Mouse (Mus musculus) heart, adult 8-10 months (tissue): ENCODE measurements at regions not wholly inside any gene's neighbourhood (a gene's known extent, or its start where the extent isn't known, plus 50 kb on each side); places are given as distances from the start of the nearest gene placed in this dataset.
A peak's percentile ranks its signal among the peaks of the same experiment; 100 is the strongest.

ENCODE experiments used
- DNase-seq: peaks from one replicate; pipeline ENCODE4 v3.0.0; 2022; ENCODE audit warnings: low spot score

DNA sequence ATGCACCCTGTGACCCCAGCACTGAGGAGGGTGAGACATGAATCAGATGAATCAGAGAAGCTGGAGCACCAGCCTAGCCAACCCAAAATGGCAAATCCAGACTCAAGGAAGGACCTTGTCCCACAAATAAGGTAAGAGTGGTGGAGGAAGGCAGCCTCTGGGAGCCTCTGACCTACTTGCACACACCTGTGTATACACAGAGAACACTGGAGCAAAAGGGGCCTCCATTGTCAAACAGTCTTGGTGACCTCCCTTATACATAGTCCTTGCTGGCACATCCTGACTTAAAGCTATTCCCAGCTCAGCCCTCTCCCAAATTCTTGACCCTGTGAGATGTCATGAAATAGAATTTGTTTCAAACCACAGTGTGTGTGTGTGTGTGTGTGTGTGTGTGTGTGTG is 57.1 kb downstream of the Inhbb start:
- DNase-seq: no peak

DNA sequence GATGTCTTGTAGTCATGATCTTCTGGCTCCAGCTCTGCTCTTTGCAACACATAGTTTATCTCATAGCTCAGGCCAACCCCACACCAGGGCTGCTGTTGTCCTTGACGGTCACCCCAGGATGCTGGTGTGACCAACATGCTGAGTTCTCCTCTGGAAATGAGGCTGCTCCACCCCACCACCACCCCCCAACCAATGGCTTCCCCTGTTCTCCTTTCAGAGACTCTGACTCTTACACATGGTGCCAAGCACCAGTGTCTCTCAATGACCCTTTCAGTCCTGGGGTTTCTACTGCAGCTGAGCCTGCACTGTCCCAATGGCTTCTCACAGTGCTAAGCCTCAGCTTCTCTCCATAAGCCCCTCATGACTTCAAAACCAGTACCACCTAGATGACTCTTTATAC is 64.0 kb downstream of the Inhbb start:
- DNase-seq: no peak

DNA sequence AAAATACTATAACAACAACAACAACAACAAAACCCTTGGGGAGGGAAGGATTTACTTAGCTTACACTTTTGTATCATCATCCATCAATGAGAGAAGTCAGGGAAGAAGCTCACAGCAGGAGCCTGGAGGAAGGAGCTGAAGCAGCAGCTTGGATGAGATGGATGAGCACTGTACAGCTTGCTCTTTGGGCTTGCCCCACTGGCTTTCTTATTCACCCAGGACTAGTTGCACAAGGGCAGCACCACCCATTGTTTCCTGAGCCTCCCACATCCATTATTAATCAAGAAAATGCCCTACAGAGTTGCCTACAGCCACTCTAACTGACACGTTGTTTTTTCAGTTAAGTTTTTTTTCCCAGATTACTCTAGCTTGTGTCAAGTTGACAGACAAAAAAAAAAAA is 65.1 kb downstream of the Inhbb start:
- no peak for DNase-seq

DNA sequence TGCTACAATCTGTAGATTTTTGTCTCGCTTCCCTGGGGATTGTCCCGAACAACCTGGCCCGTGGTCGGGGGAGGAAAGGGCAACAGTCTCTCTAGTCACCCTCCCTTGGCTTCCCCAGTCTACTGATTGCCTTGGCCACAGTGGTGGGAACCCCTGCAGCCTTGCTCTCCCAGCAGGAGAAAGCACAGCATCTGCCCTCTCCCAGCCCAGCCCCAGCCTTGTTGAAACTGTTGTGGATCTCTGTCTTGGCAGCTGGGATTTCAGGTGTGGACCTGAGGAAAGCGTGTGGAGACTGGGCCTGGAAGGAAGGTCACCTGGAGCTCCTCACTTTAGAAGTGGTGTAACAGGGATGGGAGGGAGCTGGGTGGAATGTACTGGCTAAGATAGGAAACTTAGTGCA is 66.6 kb downstream of the Inhbb start:
- DNase-seq: no peak

DNA sequence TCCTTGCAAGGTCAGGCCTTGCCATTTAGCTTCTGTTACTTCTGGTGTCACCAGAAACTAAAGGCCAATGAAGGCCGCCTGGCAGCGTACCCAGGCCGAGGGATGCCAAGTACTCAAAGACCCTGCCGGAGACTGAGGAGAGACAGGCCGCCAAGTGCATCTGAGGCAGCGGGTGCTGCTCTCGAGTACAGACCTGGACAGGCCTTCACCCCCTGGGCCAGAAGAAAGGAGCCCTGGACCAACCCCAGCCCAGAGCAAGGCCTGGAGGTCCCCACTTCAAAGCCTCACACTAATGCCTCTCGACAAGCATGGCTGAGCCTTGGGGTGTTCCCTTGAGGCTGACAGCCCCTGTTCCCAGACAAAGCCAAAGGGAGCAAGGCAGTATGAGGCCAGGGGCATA is 70.5 kb downstream of the Inhbb start:
- DNase-seq: no peak

DNA sequence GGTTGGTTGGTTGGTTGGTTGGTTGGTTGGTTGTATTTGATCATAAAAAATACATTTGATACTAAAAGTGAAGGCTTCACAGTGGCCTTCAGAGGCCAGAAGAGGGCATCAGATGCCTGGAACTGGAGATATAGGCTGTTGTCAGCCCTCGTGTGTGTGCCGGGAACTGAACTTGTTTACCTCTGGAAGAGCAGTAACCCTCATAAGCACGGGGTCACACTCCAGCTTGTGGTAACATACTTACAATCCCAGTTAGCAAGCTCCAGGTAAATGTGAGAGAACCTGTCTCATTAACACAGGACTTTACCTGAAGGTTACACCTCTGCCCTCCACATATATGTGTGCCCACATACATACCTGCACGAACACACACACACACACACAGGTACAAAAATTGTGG is 71.2 kb downstream of the Inhbb start:
- no peak for DNase-seq

DNA sequence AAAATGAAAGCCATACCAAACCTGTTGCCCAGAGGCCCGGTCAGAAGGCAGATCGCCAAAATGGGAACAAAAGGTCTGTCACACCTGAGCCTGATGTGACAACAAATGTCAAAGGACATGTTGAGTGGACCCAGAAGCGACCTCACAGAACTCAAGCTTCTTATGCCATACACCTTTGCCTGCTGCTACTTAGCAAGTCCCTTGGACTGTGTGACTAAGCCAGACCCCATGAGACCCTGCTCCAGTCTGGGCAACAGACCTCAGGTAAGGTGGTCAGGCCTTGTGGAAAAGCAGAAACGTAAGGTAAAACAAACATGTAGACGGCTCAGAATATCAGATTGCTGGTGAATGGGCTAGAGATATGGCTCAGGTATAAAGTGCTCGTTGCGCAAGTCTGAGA is 71.8 kb downstream of the Inhbb start:
- no peak for DNase-seq

DNA sequence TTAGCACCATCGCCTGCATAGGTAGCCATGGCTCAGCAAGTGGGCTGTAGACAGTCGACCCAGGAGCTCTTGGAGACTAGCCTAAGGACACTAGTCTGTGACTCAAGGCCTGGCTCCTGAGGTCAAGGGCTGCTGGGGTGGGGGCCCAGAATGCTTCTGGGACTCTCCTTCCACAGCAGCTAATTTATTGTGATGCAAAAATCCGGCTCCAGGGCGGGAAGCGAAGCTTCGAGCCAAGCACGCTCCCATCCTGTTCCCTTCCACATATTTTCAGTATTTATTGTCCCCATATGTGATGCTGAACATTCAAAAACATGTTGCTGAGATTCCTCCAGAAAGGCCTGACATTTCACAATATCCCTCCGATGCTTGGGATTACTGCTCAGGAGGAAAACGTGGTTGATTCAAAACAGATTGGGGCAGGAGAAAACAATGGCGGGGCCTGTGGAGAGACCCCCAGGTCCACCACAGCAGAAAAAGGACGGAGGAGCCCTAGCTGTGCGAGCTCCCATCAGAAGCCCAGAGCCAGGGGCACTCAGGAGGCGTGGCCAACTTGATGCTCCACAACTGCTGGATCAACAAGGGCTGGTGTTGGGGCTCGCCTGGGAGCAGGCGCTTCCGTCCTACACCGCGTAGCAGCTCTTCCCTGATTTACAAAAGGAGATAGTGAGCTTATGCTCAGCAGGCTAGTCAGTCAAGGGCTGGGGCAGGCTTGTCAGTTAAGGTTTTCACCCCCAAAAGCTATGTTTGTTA is 73.4 kb downstream of the Inhbb start:
- DNase-seq: no peak

DNA sequence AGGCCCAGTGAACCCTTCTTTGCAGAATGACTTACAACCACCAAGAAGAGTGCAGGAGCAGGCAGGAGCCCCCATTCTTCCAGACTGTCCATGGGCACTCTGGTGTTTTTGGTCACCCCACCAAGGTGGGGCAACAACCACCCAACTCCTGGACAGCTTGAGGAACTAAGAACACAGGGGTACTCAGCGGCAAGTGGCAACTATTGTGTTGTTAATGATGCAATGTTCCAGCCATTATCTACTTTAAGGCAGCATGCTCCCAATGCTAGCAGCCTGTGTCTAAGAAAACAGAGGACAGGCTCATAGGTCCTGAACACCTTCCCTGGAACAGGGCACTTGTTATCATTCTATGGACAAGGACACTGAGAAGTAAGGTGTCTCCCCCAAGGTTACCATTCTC is 74.3 kb downstream of the Inhbb start:
- DNase-seq: no peak

DNA sequence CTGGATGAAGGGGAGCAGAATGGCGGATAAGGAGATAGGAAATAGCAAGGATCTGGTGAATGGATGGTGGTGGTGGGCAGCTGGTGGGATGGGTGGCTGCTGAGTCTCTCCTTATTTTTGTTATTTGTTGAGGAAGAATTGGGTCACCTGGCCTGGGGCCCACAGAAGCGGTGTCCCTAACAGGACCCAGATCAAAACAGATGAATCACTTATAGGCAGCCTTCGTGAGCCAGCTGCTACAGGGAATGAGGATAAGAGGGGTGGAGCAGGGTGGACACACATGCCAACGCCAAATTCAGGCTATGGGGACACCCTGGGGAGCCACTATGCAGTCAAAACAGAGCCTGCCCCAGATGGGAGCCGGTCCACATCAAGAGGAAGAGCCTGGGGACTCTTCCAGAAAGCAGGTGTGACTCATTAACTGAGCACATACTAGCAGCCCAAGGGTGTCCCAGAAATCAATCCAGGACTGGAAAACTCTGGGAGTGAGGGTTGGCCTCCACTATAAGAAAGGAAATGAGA is 75.4 kb downstream of the Inhbb start:
- peak; percentile 7 for DNase-seq

DNA sequence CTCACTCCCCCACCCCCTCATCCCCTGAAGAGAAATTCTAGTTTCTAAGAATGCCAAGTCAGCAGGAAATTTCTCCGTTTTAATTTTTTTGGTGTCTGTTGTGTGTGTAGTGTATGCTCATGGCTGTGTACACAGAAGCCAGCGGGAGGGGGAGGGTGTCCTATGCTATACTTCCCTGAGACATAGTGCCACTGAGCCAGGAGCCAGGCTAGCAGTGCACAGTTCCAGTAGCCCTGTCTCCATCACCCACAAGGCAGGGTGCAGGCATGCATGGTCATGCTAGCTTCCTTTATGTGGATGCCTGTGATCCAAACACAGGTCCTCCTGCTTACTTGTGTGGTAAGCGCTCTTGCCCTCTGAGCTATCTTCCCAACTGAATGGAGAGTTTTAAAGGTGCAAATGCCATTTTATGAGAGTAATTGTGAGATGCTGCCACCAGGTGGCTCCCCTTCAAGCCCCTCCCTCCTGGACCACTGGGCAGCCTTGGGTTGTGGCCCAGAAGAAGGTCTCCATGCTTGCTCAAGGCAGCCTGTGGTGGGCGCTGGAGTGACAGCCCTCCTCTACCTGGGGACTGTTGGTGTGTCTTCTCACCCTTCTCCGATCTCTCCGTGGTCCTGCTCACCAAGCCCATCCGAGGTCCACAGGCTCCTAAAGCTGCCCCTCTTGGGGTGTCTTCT is 76.8 kb downstream of the Inhbb start:
- DNase-seq: no peak

DNA sequence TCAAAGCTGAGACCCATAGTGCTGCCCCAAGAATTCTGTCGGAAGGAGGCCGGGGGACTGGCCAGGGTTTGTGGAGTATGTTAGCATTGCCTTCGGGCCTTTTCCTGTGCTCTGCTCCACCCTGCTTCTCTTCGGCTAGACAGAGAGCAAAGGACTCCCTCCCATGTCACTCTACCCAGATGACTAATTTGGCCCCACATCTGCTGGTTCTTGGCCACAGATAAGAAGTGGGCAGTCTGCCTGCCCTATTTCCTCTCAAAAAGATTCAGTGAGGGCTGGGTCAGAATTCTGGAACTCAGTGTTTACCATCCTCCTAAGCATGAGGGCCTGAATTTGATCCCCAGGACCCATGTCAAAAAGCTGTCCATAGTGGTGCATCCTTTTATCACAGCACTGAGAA is 78.0 kb downstream of the Inhbb start:
- peak; percentile 60 for DNase-seq

DNA sequence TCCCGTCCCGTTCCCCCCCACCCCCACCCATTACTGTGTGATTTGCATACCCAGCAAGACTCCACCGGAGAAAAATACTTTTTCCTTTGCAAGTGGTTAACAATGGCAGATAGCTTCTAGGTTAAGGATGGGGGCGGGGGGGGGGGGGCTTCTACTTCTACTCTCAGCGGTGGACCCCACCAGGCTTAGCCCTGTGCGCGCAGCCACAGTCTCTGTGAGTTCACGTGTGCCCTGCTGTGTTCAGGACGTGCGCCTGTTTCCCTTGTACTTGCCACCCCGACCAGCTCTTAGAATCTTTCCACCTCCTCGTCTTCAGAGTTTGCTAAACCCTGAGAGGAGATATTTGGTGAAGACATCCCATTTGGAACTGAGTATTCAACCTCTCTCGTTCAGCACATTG is 86.9 kb downstream of the Inhbb start:
- no peak for DNase-seq

DNA sequence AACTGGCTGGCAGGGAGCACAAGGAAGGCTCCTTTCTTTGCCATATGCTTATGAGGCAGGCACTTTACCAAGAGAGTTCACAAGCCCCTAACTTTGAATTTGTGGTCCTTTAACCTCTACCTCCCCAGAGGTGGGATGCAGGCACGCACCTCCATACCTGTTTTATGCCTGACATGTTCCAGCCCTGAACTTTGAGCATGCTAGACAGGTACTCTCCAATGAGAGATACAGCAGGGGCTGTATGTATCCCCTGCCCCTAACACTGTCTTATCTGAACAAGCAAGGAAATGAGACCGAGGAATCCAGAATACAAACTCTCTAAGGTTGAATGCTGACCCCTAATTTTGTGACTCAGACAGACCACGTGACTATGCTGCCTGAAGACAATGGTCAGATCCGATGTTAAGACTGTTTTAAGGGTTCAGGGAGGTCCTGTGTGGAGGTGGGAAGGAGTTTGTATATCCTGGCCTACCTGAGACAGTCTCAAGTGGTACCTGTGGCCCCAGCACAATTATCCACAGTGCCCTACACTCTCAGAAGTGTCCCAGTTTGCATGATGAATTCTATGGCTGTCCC is 91.2 kb downstream of the Inhbb start:
- no peak for DNase-seq

DNA sequence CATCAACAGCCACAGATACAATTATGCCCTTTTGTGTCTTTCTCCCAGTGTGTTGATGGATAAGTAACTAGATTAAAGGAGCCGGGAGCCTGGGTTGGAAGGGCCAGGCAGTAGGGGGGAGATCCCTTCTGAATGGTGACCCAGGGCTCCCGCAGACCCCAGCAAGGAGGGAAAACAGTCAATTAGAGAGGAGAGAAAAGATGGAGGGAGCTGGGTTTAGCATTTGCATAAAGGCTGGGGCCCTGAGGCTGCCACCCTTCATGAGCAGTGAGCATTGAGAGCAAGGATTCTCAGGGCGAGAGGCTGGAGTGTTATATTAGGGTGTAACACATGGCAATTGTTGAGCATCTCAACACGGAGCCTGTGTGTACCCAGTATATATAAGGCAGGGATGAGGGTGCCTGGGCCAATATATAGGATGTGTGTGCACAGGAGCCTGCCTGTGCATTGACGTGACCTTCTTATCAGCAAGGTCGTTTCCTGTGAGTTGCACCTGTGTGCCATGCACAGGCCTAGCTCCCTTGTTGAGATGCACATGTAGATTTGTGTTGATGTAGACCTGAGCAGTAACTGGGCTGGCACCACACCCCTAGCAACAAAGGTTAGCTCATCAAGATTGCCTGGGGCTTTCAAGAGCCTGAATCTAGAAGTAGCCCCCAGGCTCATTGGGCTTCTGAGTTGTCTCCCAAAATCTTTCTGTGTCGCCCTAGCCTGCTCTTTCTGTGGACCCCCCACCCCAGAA is 92.2 kb downstream of the Inhbb start:
- no peak for DNase-seq

DNA sequence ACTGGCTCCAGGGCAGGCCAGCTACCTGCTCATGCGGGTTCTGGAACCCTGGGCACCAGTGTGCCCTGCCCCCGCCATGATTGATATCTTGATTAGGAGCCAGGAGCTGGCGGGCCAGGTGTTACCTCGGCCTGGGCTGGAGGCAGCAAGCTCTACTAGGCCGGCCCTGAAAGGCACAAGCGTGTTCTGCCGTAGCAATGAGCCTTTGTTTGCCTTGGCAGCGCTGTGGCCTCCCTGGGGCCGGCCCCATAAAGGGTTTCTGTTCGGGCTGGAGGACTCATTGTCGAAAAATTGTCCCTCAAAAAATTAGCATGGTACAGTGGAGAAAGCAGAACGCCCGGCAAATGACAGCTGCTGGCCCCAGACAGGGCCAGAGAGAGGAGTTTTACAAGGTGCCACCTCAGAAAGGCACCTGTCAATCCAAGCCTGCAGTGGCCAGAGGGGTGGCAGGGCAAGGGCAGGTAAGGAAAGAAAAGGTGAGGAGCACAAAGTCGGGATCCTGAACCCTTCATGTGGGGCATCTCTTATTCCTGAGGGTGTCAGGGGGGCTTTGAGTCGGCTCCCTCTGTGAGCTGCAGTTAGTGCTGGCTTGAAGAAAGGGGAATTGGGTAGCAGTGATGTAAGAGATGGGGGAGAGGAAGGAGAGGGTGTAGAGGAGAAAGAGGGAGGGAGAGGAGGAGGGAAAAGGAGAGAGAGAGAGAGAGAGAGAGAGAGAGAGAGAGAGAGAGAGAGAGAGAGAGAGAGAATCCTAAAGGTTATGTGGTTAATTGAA is 92.9 kb downstream of the Inhbb start:
- no peak for DNase-seq

DNA sequence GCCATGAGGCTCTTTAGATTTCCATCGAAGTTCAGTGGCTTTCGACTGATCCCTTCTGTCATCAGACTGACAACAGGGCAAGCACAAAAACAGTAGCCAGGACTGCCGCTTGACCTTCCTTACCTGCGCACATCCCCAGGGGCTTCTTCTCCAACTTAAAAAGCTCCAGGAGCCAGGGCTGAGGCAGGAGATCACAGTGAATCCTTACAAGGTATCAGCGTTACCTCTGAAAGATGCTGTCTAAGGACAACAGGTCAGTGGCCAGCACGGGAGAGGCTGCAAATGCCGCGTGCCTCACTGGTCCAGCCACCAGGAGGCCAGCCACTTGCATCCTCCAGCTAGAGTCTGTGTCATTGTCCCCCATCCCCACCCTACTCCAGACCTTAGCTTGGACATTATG is 97.5 kb downstream of the Inhbb start:
- no peak for DNase-seq

DNA sequence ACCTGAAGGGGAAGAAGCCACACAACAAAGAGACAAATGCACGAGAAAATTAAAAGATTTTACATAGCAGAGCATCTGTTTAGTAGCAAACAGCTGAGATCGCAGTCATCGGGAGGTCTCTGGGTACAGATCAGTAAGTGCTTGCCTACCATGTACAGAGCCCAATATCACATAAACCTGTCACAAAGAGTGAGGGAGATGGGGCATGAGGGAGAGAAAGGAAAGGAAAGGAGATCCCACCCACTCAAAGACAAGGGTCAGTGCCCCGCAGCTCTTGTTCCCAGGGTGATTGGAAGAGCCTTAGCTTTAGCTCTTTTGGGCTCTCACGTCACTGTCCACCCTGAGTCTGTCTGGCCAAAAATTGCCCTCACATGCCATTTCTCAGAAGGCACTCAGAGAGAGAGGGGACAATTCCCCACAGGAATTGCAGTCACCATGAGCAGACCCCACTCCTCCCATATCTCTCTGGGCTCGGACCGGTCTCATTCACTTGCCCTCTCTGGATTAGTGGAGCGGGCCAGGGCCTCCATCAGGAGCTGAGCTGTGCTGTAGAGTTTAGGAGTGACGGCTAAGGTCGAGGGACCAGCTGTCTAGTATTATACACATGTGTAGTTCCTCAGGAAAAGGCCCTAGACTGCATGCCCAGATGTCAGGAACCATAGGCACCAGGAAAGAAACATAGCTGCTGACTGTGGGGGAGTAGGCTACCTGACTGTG is 99.6 kb downstream of the Inhbb start:
- DNase-seq: no peak

DNA sequence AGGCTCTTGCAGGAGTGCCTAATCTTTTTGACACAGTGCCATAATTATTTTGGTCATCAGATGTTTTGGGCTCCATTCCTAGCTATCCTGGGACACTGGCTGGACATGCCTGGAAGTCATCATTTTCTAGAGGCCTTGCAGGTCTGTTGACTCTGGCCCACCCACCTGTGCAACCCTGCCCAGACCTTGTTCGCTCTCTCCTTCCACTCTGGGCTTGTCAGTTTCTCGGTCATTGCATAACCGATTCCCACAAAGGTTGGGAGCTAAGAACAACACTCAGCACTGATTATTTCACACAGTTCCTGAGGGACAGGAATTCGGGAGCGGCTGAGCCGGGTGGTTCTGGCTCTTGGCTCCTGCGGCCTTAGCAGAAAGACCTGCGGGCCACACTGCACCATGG is 100.2 kb downstream of the Inhbb start:
- peak; percentile 68 for DNase-seq

DNA sequence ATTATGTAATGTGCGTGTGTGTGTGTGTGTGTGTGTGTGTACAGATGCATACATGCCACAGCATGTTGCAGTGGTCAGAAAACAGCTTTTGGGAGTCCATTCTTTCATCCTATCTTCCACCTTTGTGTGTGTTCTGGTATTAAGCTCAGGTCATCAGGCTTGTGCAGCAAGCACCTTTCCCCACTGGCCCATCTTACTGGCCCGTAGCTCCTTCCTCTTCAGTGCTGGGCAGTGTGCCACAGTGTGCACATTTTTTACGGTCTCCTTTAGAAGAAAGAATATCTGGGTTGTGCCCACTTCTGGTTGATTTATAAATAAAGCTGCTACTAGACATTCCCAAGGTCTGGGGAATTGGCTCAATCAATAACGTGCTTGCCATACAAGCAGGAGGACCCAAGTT is 105.0 kb downstream of the Inhbb start:
- no peak for DNase-seq
